Mouse (Mus musculus) forebrain, embryonic 11.5 days (tissue): Measurements from ENCODE around the gene Erp29. TPM values are rescaled to one million over a fixed set of nuclear protein-coding genes. Genes with fewer than 3 reads are reported as not detected.

Experiments
- ATAC-seq: fragments of 200-750 bp; cut with Nextera tagmentation; replicated peaks from 2 replicates; pipeline ENCODE4 v1.8.0; 2017; ENCODE audit warnings: moderate TSS enrichment; ENCODE audit not compliant: low FRiP score
- DNase-seq: peaks from one replicate; pipeline ENCODE4 v3.0.0-alpha.2; 2017; ENCODE audit warnings: low spot score
- H3K27ac ChIP-seq: fragments of 300-500 bp; sonication (generic); 2 replicates; pipeline ENCODE4 v1.5.1; 2014; ENCODE audit warnings: low read depth, low read length
- H3K27me3 ChIP-seq: fragments of 300-500 bp; sonication (generic); 2 replicates; pipeline ENCODE4 v1.6.1; 2014; ENCODE audit warnings: mild to moderate bottlenecking, low read length, mixed read lengths; ENCODE audit not compliant: control insufficient read depth, insufficient read depth
- H3K36me3 ChIP-seq: fragments of 300-500 bp; sonication (generic); 2 replicates; pipeline ENCODE4 v1.6.1; 2014; ENCODE audit warnings: mild to moderate bottlenecking, low read length, moderate library complexity, mixed read lengths; ENCODE audit not compliant: control insufficient read depth, insufficient read depth
- H3K4me1 ChIP-seq: fragments of 300-500 bp; sonication (generic); replicated peaks from 2 replicates; pipeline ENCODE4 v1.6.1; 2014; ENCODE audit warnings: low read length, mixed read lengths; ENCODE audit not compliant: control insufficient read depth, insufficient read depth
- H3K4me2 ChIP-seq: fragments of 300-500 bp; sonication (generic); 2 replicates; pipeline ENCODE4 v1.6.1; 2014; ENCODE audit warnings: low read depth, mild to moderate bottlenecking, low read length, moderate library complexity, mixed read lengths; ENCODE audit not compliant: severe bottlenecking
- H3K4me3 ChIP-seq: fragments of 300-500 bp; sonication (generic); 2 replicates; pipeline ENCODE4 v1.5.1; 2014; ENCODE audit warnings: low read depth, low read length
- H3K9ac ChIP-seq: fragments of 300-500 bp; sonication (generic); 2 replicates; pipeline ENCODE4 v1.6.1; 2014; ENCODE audit warnings: low read length
- H3K9me3 ChIP-seq: fragments of 300-500 bp; sonication (generic); 2 replicates; pipeline ENCODE4 v1.6.1; 2016; ENCODE audit warnings: low read length, mixed read lengths; ENCODE audit not compliant: control insufficient read depth
- WGBS: fragments of 180-500 bp; shearing (Covaris S2); extraction: QIAGEN DNeasy Blood & Tissue Kit; methylation state at CpG from one replicate; pipeline ENCODE4 v1.1.7; 2014; 5-methylcytosine and 5-hydroxymethylcytosine counted together
- polyA plus RNA-seq: library from polyadenylated mRNA; unstranded; fragments of >200 nt; fragmentation: Nextera tagmentation; extraction: Ambion mirVana; gene quantifications from 2 replicates; pipeline ENCODE4 v1.2.1, GENCODE M21; 2014

The Erp29 gene
- polyA plus RNA-seq, 1 experiment from 2014 or later = 119 TPM

DNA sequence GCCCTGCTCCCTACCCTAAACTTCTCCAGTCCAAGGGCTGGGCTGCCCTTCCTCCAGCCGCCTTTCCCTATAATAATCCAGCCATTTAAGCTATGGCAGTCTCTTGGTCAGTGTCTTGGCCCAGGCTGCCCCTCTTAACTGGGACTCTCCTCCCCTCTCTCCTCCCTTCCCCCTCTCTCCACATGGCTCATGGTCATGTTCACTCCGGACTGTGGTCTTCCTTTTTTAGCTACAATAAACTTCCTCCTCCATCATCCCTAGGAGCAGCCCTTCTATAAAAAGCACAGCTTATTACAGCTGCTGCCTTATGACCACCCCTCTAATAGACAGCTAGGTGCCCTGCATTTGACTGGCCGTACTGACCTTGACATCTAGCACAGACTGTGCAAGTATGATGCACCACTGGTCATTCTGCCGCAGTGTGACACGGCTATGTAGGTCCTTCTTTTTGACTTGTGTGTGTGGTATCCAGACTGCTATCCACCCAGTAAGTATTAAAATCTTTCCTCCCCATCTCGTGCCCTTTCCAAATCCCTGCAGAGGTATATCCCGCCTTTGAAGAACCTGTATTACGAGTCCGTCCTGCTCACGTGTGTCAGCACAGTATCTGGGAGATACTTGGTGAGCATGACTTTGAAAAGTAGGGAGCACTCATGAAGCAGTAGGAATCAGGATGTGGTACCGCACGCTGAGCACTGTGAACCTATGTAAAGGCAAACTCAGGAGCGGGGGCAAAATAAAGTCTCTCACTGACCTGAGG lies 1.6 kb upstream of the Erp29 start:
- no peak for ATAC-seq
- peaks cover 4% of the 10 kb centered on the region; the same call in 1 of the 2 replicates for H3K4me1 ChIP-seq
- 93% methylated on average over 13 of the region's 13 CpGs for WGBS
- no peak overlapping the region; the same call in 1 of the 2 replicates for H3K9ac ChIP-seq
- no peak for DNase-seq
- no peaks in the 10 kb centered on the region for H3K27me3 ChIP-seq
- no peak overlapping the region for H3K27ac ChIP-seq
- no peaks in the 10 kb centered on the region for H3K9me3 ChIP-seq
- H3K4me2 ChIP-seq = no peak overlapping the region
- H3K4me3 ChIP-seq = no peak overlapping the region
- no peaks in the 10 kb centered on the region for H3K36me3 ChIP-seq

- Histone ChIP-seq H3K9me3 (no peaks in the 10 kb centered on the region), H3K4me3 (peak overlapping the region; percentile 62), H3K4me1 (peaks cover 4% of the 10 kb centered on the region; the same call in 1 of the 2 replicates), H3K9ac (peak overlapping the region; percentile 88), H3K36me3 (peaks cover 3% of the 10 kb centered on the region; the same call in 1 of the 2 replicates), H3K4me2 (peak overlapping the region; percentile 87), H3K27me3 (no peaks in the 10 kb centered on the region), H3K27ac (peak overlapping the region; percentile 84)
- DNase-seq (no peak), ATAC-seq (no peak)
- 7% methylated on average over 9 of the region's 9 CpGs for whole genome bisulfite sequencing
Measured at GRCm38 (mm10) chr5:121452906-121453305, 600 bp upstream of the Erp29 start.

DNA sequence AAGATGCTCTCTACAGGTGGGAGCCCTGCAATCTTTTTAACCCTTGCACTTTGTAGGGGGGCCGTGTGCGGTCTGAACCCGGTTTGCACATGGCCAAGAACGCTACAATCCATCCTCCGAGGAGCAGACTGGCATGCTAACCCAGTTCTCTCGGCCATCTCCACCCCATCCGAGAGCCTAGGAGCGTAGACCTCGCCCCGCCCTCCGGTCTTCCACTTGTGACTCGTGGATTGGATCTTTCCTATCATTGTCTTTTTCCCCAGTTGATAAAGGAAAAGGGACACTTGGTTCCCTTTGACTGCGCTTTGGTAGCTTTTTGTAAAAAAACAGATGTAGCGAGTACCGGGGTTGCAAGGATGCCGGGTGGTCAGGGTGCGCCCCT lies 671 bp downstream of the Erp29 start, which contains the start of gene Tmem116:
Gene Tmem116, plus strand, starts transcription at position 250 of the 382 bp plus-strand sequence.
- H3K9me3 ChIP-seq = no peaks in the 10 kb centered on the region
- WGBS = under 1% methylated on average over 17 of the region's 17 CpGs
- peak; percentile 26; the same call in 1 of the 2 replicates for ATAC-seq

DNA sequence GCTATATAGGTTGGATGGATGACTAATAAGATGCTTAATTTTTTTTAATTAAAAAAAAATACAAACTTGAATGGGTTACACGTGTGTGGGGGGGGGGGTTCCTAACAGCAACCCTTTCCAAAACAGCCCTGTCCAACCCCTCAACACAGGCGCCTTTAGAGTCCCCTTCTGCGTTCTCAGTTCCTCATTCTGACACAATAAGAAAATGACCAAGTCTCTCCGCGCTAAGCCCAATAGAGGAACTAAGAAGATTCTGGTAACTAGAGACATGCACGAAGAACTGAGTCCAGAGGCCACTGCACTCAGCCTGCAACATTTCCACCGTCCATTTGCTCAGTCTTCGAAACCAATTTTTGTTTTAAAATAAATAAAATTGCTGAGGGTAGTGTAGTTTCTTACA lies 1.1 kb downstream of the Erp29 start:
- Histone ChIP-seq H3K4me2 (peak overlapping the region; percentile 87), H3K36me3 (peaks cover 3% of the 10 kb centered on the region; the same call in 1 of the 2 replicates), H3K27me3 (no peaks in the 10 kb centered on the region), H3K27ac (no peak overlapping the region), H3K4me1 (peaks cover 4% of the 10 kb centered on the region; the same call in 1 of the 2 replicates), H3K9me3 (no peaks in the 10 kb centered on the region), H3K4me3 (peak overlapping the region; percentile 62), H3K9ac (peak overlapping the region; percentile 88)
- 28% methylated on average over 8 of the region's 8 CpGs for WGBS
- DNase-seq (no peak), ATAC-seq (no peak)

More for the DNA sequence above, 671 bp downstream of the Erp29 start, which contains the start of gene Tmem116:
- DNase-seq = peak; percentile 70
- Histone ChIP-seq H3K9ac (peak within 1 kb of the TSS; percentile 88), H3K4me3 (peak within 1 kb of the TSS; percentile 62), H3K4me2 (peak within 1 kb of the TSS; percentile 87), H3K36me3 (peaks cover 3% of the 10 kb centered on the region; the same call in 1 of the 2 replicates), H3K4me1 (peaks cover 4% of the 10 kb centered on the region; the same call in 1 of the 2 replicates), H3K27me3 (no peaks in the 10 kb centered on the region), H3K27ac (peak within 1 kb of the TSS; percentile 84)

GRCm38 (mm10) chr5:121450476-121450875 lies 1.8 kb downstream of the Erp29 start:
- Histone ChIP-seq H3K27ac (no peak overlapping the region), H3K36me3 (peaks cover 3% of the 10 kb centered on the region; the same call in 1 of the 2 replicates), H3K27me3 (no peaks in the 10 kb centered on the region), H3K4me2 (no peak overlapping the region), H3K4me3 (no peak overlapping the region), H3K4me1 (peaks cover 4% of the 10 kb centered on the region; the same call in 1 of the 2 replicates), H3K9ac (no peak overlapping the region), H3K9me3 (no peaks in the 10 kb centered on the region)
- WGBS = 93% methylated on average over 9 of the region's 9 CpGs
- DNase-seq (no peak), ATAC-seq (no peak)

DNA sequence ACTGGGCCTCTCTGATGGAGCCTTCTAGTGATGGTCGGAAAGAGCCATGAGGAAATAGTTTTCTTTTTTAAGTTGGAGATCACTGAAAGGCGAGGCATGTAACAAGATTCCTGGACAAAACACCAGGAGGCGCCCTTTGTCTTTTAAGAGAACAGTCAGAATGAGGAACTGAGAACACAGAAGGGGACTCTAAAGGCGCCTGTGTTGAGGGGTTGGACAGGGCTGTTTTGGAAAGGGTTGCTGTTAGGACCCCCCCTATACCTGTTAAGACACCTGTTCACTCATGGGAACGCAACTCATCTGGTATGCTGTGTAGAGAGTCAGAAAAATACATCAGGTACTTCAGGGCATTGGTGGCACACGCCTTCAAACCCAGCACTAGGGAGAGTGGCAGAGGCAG lies 2.3 kb downstream of the Erp29 start:
- 67% methylated on average over 6 of the region's 6 CpGs for WGBS
- peaks cover 4% of the 10 kb centered on the region; the same call in 1 of the 2 replicates for H3K4me1 ChIP-seq
- DNase-seq (peak; percentile 63), ATAC-seq (no peak)
- H3K27me3 ChIP-seq = no peaks in the 10 kb centered on the region
- no peaks in the 10 kb centered on the region for H3K9me3 ChIP-seq
- H3K4me2 ChIP-seq = no peak overlapping the region
- no peak overlapping the region for H3K9ac ChIP-seq
- H3K36me3 ChIP-seq = peaks cover 4% of the 10 kb centered on the region
- no peak overlapping the region for H3K4me3 ChIP-seq
- no peak overlapping the region for H3K27ac ChIP-seq

DNA sequence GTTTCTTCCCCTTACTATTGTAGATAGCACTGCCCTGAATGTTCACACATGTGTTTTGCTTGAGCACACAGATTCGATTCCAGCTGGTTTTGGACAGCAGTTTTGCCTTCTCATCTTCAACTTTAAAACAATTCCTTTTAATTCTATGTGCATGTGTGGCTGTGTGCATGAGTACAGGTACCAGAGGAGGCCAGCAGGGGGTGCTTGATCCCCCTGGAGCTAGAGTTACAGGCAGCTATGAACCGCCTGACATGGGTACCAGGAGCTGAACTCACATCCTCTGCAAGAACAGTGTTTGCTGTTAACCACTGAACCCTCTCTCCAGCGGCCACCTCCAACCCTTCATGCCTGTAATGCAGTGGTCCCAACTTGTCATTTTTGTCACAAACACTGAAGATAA lies 3.9 kb downstream of the Erp29 start:
- H3K36me3 ChIP-seq = peaks cover 9% of the 10 kb centered on the region
- no peak overlapping the region for H3K27ac ChIP-seq
- H3K27me3 ChIP-seq = no peaks in the 10 kb centered on the region
- no peak overlapping the region for H3K9ac ChIP-seq
- H3K4me1 ChIP-seq = peaks cover 4% of the 10 kb centered on the region; the same call in 1 of the 2 replicates
- H3K9me3 ChIP-seq = no peaks in the 10 kb centered on the region
- H3K4me3 ChIP-seq = no peak overlapping the region
- 94% methylated on average over 3 of the region's 3 CpGs for WGBS
- DNase-seq = no peak
- H3K4me2 ChIP-seq = no peak overlapping the region
- ATAC-seq = no peak

DNA sequence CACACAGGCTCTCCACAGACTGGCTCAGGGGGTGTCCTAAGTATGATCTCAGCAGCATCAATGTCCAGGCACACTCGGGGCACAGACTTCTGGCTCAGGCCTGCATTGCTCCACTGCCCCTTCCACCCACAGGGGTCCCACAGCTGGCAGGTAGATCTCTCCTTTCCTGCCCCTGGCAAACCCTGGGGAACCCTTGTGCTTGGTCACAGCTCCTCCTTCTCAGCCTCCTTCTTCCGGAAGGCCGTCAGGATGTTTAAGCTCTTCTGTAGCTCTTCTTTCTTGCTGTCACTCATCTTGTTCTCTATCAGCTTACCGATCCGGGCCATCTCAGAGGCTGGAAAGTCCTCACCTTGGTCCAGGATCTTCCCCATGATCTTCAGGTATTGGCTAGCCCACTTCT lies 7.4 kb downstream of the Erp29 start:
- Histone ChIP-seq H3K4me1 (no peaks in the 10 kb centered on the region), H3K4me2 (no peak overlapping the region), H3K9me3 (no peaks in the 10 kb centered on the region), H3K9ac (no peak overlapping the region), H3K27ac (no peak overlapping the region), H3K4me3 (no peak overlapping the region), H3K27me3 (no peaks in the 10 kb centered on the region), H3K36me3 (peaks cover 14% of the 10 kb centered on the region)
- no peak for ATAC-seq
- no peak for DNase-seq
- 90% methylated on average over 5 of the region's 5 CpGs for WGBS
